8 mouse cellular contexts compared by ENCODE assay signal in the genomic region with DNA sequence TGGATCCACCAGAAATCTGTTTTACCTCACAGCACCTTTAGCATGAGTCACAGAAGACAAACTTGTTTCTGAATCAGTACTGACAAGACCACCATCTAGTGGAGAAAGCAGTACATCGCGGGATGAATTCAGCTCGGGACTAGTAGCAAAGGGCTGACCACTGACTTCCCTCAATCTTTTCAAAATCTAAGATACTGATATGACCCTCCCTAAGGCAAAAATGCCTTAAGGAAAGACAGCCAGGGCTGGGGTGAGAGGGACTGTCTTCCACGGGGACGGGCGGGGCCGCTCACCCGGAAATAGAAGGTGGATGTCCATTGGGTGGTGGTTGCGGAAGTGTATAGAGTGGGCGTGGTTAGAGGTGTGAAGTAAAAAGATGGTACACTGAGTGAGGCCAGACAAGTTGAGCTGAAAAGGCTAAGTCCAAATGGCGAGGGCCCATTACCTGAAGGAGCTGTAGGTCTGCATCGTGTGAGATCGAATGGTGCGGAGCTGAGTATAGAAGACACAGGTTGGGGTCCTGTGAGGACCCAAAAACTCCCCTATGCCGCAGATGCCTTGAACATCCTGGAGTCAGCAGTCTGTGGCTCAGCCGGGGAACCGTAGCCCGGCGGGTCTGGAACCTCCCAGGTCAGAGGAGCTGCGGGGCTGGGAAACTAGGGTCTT. TPM values are rescaled to one million over a fixed set of nuclear protein-coding genes. Genes with fewer than 3 reads are reported as not detected.
A peak's percentile ranks its signal among the peaks of the same experiment; 100 is the strongest.
DNase-seq lines count a peak whose midpoint lies in the region; ATAC-seq and TF ChIP-seq lines count a peak whose summit lies in the region.

Gene Zfp677, plus strand, starts transcription at position 358 of the 666 bp plus-strand sequence.

- H3K9me3 ChIP-seq in forebrain, embryonic 12.5 days: no peaks in the 10 kb centered on the region
- H3K9me3 ChIP-seq in heart, embryonic 16.5 days (replicated peaks; ENCODE audit: control insufficient read depth, low read length): no peaks in the 10 kb centered on the region
- H3K9me3 ChIP-seq in liver, embryonic 14.5 days (ENCODE audit: control insufficient read depth, low read length): no peaks in the 10 kb centered on the region
- H3K9me3 ChIP-seq in stomach, embryonic 15.5 days: no peaks in the 10 kb centered on the region

- ATAC-seq in forebrain, embryonic 12.5 days (ENCODE audit: low FRiP score): peak; percentile 98
- ATAC-seq in heart, embryonic 16.5 days (replicated peaks; ENCODE audit: extremely low read depth, insufficient read depth, low FRiP score): peak; percentile 98
- peak; percentile 98 for ATAC-seq in liver, embryonic 14.5 days (ENCODE audit: insufficient read depth)
- ATAC-seq in stomach, embryonic 15.5 days (ENCODE audit: insufficient read depth, low FRiP score, low read depth): peak; percentile 98

- peak; percentile 44 for TF ChIP-seq CTCF in liver, embryonic 14.5 days (IDR thresholded peaks at IDR 0.05; ENCODE audit: low read depth)

- TF ChIP-seq EP300 in liver, embryonic 14.5 days (IDR thresholded peaks at IDR 0.05; ENCODE audit: low read depth): no peak

- H3K4me2 ChIP-seq in forebrain, embryonic 12.5 days: peak within 1 kb of the TSS; percentile 71
- H3K4me2 ChIP-seq in heart, embryonic 16.5 days (ENCODE audit: low read depth, low read length): peak within 1 kb of the TSS; percentile 99
- peak within 1 kb of the TSS; percentile 76 for H3K4me2 ChIP-seq in liver, embryonic 14.5 days (ENCODE audit: low read depth)
- H3K4me2 ChIP-seq in stomach, embryonic 15.5 days: peak within 1 kb of the TSS; percentile 91

- peak within 1 kb of the TSS; percentile 45 for H3K4me3 ChIP-seq in forebrain, embryonic 12.5 days (replicated peaks)
- H3K4me3 ChIP-seq in heart, embryonic 16.5 days (ENCODE audit: low read length): peak within 1 kb of the TSS; percentile 70
- peak within 1 kb of the TSS; percentile 53 to 67 for H3K4me3 ChIP-seq in liver, embryonic 14.5 days (ENCODE audit: insufficient read depth in 1 of 2, low read depth in 2 of 2, low read length in 2 of 2)
- peak within 1 kb of the TSS; percentile 54 for H3K4me3 ChIP-seq in stomach, embryonic 15.5 days (replicated peaks)

- WGBS in forebrain, embryonic 12.5 days: 6% methylated on average over 20 of the region's 20 CpGs
- 3% methylated on average over 20 of the region's 20 CpGs for WGBS in heart, embryonic 16.5 days
- WGBS in liver, embryonic 14.5 days (ENCODE audit: insufficient replicate concordance): 4% methylated on average over 20 of the region's 20 CpGs
- WGBS in stomach, embryonic 15.5 days: 3% methylated on average over 20 of the region's 20 CpGs

- no peaks in the 10 kb centered on the region for H3K27me3 ChIP-seq in forebrain, embryonic 12.5 days
- no peaks in the 10 kb centered on the region for H3K27me3 ChIP-seq in heart, embryonic 16.5 days (ENCODE audit: control insufficient read depth, insufficient read depth, low read length)
- no peaks in the 10 kb centered on the region for H3K27me3 ChIP-seq in liver, embryonic 14.5 days (ENCODE audit: control insufficient read depth, insufficient read depth, low read length)
- no peaks in the 10 kb centered on the region for H3K27me3 ChIP-seq in stomach, embryonic 15.5 days (replicated peaks)

- no peaks in the 10 kb centered on the region for H3K36me3 ChIP-seq in forebrain, embryonic 12.5 days (replicated peaks)
- no peaks in the 10 kb centered on the region for H3K36me3 ChIP-seq in heart, embryonic 16.5 days (ENCODE audit: control insufficient read depth, insufficient read depth)
- no peaks in the 10 kb centered on the region for H3K36me3 ChIP-seq in liver, embryonic 14.5 days (replicated peaks; ENCODE audit: control insufficient read depth, insufficient read depth, low read depth)
- no peaks in the 10 kb centered on the region for H3K36me3 ChIP-seq in stomach, embryonic 15.5 days

- H3K27ac ChIP-seq in forebrain, embryonic 12.5 days: no peak within 1 kb of the TSS
- H3K27ac ChIP-seq in heart, embryonic 16.5 days (ENCODE audit: low read length): peak within 1 kb of the TSS; percentile 61; the same call in 1 of the 2 replicates
- H3K27ac ChIP-seq in liver, embryonic 14.5 days: no peak within 1 kb of the TSS
- peak within 1 kb of the TSS; percentile 57; the same call in 1 of the 2 replicates for H3K27ac ChIP-seq in stomach, embryonic 15.5 days

- DNase-seq in CD8-positive naive resting alpha-beta T cell, adult 2 months (ENCODE audit: low read depth in 2 of 2, low spot score in 2 of 2): peak; percentile 68 to 77
- DNase-seq in c-Kit-positive CD71-positive TER-119-positive erythroid progenitor cells, embryonic 14.5 days (ENCODE audit: low spot score): peak; percentile 67
- peak; percentile 70 to 83 for DNase-seq in kidney, postnatal 25 days
- DNase-seq in liver, embryonic 14.5 days (ENCODE audit: low read depth in 3 of 3, low spot score in 3 of 3): peak; percentile 42 to 64 (median 47)
- peak; percentile 76 for DNase-seq in neural tube, embryonic 10.5 days (ENCODE audit: extremely low spot score, low spot score)

- H3K4me1 ChIP-seq in forebrain, embryonic 12.5 days: peaks cover 5% of the 10 kb centered on the region; the same call in 1 of the 2 replicates
- peaks cover 4% of the 10 kb centered on the region; the same call in 1 of the 2 replicates for H3K4me1 ChIP-seq in heart, embryonic 16.5 days (ENCODE audit: control insufficient read depth, insufficient read depth, low read length)
- H3K4me1 ChIP-seq in liver, embryonic 14.5 days (replicated peaks; ENCODE audit: control insufficient read depth in 2 of 2, insufficient read depth in 2 of 2, low read length in 1 of 2): peaks cover 2 to 7% of the 10 kb centered on the region in 2 experiments; a peak in 2 of 4 replicates
- H3K4me1 ChIP-seq in stomach, embryonic 15.5 days: no peaks in the 10 kb centered on the region

- peak within 1 kb of the TSS; percentile 30 for H3K9ac ChIP-seq in forebrain, embryonic 12.5 days
- H3K9ac ChIP-seq in heart, embryonic 16.5 days (ENCODE audit: low read length): peak within 1 kb of the TSS; percentile 75
- peak within 1 kb of the TSS; percentile 23 for H3K9ac ChIP-seq in liver, embryonic 14.5 days (replicated peaks)
- peak within 1 kb of the TSS; percentile 34; the same call in 1 of the 2 replicates for H3K9ac ChIP-seq in stomach, embryonic 15.5 days

RNA-seq across cellular contexts. Expression of gene Zfp677, which starts in this region (rescaled TPM):
- polyA plus RNA-seq in forebrain, embryonic 12.5 days (2016; fragmentation: Nextera tagmentation; extraction: Ambion mirVana): 2.3 and 2.4 TPM in 2 replicates
- polyA plus RNA-seq in heart, embryonic 16.5 days (2015; fragmentation: Nextera tagmentation; extraction: Ambion mirVana): 2.1 and 2.3 TPM in 2 replicates
- polyA plus RNA-seq in liver, embryonic 14.5 days (2012; rRNA removed): 0.10 and 0.39 TPM in 2 replicates
- polyA plus RNA-seq in liver, embryonic 14.5 days (2014; fragmentation: Nextera tagmentation; extraction: Ambion mirVana): 0.51 and 0.74 TPM in 2 replicates
- 3.1 and 3.4 TPM in 2 replicates for polyA plus RNA-seq in stomach, embryonic 15.5 days (2015; fragmentation: Nextera tagmentation; extraction: Ambion mirVana)

Comparison
In these comparisons a context has a peak if more than half of its experiments do, and no peak if none do; other contexts are left out.
1. Peak in DNase-seq, ATAC-seq, H3K4me3 ChIP-seq, H3K9ac ChIP-seq and H3K4me2 ChIP-seq in liver, embryonic 14.5 days; RNA of the gene not detected or under 1 TPM.
2. H3K27ac ChIP-seq: peak in heart, embryonic 16.5 days (single experiment) and stomach, embryonic 15.5 days (single experiment); none in forebrain, embryonic 12.5 days (single experiment) and liver, embryonic 14.5 days (single experiment).
3. H3K9ac ChIP-seq: peak in every context shown above with its lines; median percentile 75 in heart, embryonic 16.5 days; 34 in stomach, embryonic 15.5 days; 30 in forebrain, embryonic 12.5 days; 23 in liver, embryonic 14.5 days.
4. Peak in every context shown above with its lines, with median percentiles within 50 percentile points of each other: DNase-seq, ATAC-seq, H3K4me2 ChIP-seq and H3K4me3 ChIP-seq.